Mouse (Mus musculus) adrenal gland, postnatal 0 days (tissue): ENCODE measurements around the gene Frem3. TPM values are rescaled to one million over a fixed set of nuclear protein-coding genes. Genes with fewer than 3 reads are reported as not detected.

Source experiments
- polyA plus RNA-seq: library from polyadenylated mRNA; unstranded; fragments of >200 nt; fragmentation: Nextera tagmentation; extraction: Ambion mirVana; gene quantifications from 2 replicates; pipeline ENCODE4 v1.2.1, GENCODE M21; 2015

Gene Frem3
- 0.03 and 0.06 TPM in 2 replicates for polyA plus RNA-seq

DNA sequence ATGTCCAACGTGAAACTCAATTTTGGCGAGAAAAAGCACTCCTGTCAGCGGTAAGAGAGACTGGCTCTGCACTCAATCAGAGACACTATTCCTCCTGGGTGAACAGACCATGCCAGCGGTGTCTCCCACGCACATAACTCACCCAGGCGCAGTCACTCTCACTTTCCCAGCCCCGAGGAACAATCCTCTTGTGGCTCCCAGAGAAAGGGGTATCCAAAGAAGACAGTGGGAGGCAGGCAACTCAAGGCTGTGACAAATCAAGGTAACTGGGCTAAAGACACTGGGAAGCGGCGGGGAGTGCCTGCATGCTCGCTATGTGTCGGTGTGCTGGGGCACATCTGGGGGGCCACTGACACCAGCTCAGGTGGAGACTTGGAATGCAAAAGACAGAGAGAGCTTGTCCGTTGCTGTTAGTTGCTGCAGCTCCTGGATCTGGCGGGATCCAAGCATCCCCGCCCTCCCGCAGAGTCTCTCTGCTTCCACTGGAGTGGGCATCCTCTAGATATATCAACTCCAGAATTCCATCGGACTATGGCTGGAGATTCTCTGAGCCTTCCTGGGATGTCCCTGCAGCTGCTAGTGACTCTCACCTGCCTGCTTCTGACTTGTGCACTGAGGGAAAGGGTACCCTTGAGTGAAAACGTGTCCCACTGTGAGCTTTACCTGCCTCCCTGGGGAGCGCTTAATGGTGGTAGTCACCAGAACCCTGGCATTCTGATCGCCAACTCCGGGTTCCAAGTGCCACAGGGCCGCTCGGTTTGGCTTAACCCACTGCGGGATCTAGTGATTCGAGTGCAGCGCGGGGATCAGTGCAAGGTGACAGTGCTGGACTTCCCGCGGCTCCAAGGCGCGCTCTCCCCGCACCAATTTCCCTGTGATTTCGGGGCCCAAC is at the start of gene Frem3:
TSS of gene Frem3 (plus strand) at position 532 of the 892 bp plus-strand sequence.

DNA sequence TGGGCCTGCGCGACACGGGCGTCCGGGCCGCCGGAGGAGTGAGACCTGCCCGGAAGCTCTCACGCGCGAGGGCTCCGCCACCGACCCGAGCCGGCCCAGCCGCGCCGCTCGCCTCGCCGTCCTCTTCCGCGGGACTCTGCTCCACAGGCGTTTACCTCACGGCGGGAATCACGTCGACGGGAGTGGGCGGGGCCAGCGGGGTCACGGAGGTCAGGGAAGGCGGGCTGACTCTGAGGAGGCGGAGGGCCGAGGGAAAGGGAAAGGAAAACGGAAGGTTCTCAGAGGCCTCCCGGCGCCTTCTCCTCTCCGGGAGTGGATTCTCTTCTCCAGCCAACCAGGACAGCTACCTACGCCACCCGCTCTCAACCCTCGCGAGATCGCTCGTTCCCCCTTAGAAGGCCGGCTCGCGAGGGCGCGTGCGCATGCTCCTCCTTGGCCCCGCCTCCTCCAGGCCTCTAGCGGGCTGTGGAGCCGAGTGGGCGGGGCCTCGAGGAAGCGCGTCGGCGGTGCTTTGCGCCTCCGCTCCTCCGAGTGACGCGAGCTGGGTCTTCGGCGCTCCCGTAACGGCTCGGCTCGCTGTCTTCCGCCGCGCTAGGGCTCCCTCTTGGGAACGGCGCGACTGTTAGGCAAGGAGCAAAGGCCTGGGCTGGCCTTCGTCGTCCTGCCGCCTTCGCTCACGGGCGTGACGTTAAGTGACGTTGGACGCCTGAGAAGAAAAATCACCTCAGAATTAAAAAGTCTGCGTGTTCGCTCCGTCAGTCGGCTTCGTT is 128.5 kb downstream of the Frem3 start, which contains the start of gene Smarca5:
TSS of gene Smarca5 (minus strand) at position 343 of the 770 bp plus-strand sequence.

Other genes starting within 250 kb of the Frem3 start
- 22.6 and 28.5 TPM in 2 replicates for gene Gypa, start 117.3 kb upstream of the Frem3 start, polyA plus RNA-seq
- gene Smarca5, start 128.4 kb downstream of the Frem3 start, polyA plus RNA-seq, result 40.1 and 59.8 TPM in 2 replicates